Mouse (Mus musculus) lung, postnatal 0 days (tissue): Measurements from ENCODE around the gene Pkd1l3.

Source experiments
- CTCF ChIP-seq: IDR thresholded peaks from 2 replicates; pipeline ENCODE4 v1.5.1; 2016; ENCODE audit warnings: antibody characterized with exemption, mild to moderate bottlenecking
- EP300 ChIP-seq: IDR thresholded peaks from 2 replicates; pipeline ENCODE4 v1.6.1; 2016; ENCODE audit warnings: antibody characterized with exemption, mild to moderate bottlenecking, control low read depth

DNA sequence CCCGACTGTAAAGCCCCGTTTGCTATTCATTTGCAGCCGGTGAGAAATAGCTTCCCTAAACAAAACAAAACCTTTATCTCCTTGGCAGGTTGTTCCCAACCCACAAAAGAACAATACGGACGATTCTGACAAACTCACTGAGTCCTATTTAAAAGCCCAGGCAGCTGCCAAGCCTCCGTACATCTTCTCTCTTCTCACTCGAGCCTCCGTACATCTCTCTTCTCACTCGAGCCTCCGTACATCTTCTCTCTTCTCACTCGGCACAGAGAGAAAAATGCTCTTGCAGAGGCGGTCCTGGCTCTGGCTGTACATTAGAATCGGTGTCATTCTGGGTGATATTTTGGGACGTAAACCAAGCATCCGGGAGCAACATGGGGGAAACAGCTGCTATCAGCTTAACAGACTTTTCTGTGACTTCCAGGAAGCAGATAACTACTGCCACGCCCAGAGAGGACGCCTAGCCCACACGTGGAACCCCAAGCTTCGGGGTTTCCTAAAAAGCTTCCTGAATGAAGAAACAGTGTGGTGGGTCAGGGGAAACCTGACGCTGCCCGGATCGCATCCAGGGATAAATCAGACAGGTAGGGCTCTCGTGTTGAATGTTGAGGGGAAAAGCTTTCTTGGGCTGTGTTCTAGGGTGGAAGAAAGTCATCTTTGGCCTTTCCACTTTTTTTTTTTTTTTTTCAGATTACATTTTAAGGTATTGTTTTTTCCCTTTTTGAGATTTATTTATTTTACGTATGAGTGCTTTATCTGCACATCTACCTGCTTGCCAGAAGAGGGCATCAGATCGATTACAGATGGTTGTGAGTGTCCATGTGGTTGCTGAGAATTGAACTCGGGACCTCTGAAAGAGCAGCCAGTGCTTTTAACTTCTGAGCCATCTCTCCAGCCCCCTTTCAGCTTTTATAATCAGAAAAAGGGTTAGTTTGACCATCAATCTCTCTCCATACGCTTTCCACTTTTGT, at the start of gene Pkd1l3:
- peak; percentile 22; the same call in 1 of the 2 replicates for TF ChIP-seq CTCF
- no peak for TF ChIP-seq EP300
